Mouse (Mus musculus) central nervous system, embryonic 14 days (tissue): ENCODE data around the gene Dexi. TPM values are rescaled to one million over a fixed set of nuclear protein-coding genes. Genes with fewer than 3 reads are reported as not detected.

Experiments
- polyA plus RNA-seq: library from polyadenylated mRNA; depleted of rRNA; stranded (reverse); fragments of >200 nt; gene quantifications from 2 replicates; pipeline ENCODE4 v1.2.3, GENCODE M21; 2012; rRNA removed

Gene Dexi
- polyA plus RNA-seq: 39.0 and 39.8 TPM in 2 replicates

GRCm38 (mm10) chr16:10542698-10543365 is at the start of gene Dexi:
Dexi (minus strand) TSS chr16:10543054.

DNA sequence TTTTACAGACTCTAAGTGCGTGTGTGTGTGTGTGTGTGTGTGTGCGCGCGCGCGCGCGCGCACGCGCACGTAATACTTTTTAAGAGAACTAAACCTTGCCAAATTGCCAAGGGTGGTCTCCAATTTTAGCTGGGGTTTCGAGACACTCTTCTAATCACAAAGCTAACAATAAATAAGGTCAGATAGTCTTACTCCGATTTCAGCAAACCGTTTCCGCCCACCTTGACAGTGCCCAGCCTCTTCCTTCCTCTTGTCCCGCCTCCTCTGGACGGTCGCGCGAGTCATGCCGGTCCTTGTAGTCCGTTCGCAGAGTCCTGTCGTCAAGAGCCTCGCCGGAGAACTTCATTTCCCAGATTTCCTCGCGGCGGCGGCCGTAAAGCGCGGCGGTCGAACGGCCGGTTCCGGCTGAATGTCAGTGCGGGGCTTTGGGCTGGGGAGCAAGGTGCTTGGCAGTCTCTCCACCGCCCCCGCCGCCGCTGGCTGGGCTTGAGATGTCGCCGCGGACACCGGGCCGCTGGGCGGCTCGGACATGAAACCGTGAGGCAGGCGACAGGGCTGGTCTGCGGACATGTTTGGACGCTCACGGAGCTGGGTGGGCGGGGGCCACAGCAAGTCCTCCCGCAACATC is 2.3 kb upstream of the Dexi start, which contains the start of gene Clec16a:
Gene Clec16a (plus strand): TSS at position 345 of the 628 bp plus-strand sequence.

GRCm38 (mm10) chr16:10479857-10480256 is 63.0 kb downstream of the Dexi start, which contains the start of gene Ciita:
Ciita (plus strand) TSS chr16:10480059.

Other genes starting within 250 kb of the Dexi start
- 5.6 and 9.1 TPM in 2 replicates for gene Emp2, start 229.1 kb downstream of the Dexi start, polyA plus RNA-seq
- gene Tekt5, start 147.6 kb downstream of the Dexi start, polyA plus RNA-seq: 3.3 and 4.0 TPM in 2 replicates
- gene Nubp1, start 131.1 kb downstream of the Dexi start, polyA plus RNA-seq: 43.5 and 44.9 TPM in 2 replicates
- gene Tvp23a, start 95.7 kb downstream of the Dexi start, polyA plus RNA-seq: 39.2 and 41.0 TPM in 2 replicates
- gene Ciita, start 63.0 kb downstream of the Dexi start, polyA plus RNA-seq: 0.02 and 0.04 TPM in 2 replicates
- gene Clec16a, start 2.3 kb upstream of the Dexi start, polyA plus RNA-seq: 27.9 and 30.8 TPM in 2 replicates
- 1.8 and 3.9 TPM in 2 replicates for gene Socs1, start 242.5 kb upstream of the Dexi start, polyA plus RNA-seq
- not detected in 2 replicates for gene Tnp2, start 245.6 kb upstream of the Dexi start, polyA plus RNA-seq
- not detected in 2 replicates for gene Prm3, start 247.9 kb upstream of the Dexi start, polyA plus RNA-seq